Mouse (Mus musculus) lung, postnatal 0 days (tissue): ENCODE data around the gene Igfbp6. TPM values are rescaled to one million over a fixed set of nuclear protein-coding genes. Genes with fewer than 3 reads are reported as not detected.
A peak's percentile ranks its signal among the peaks of the same experiment; 100 is the strongest.

Source experiments
- ATAC-seq: fragments of 200-750 bp; cut with Nextera tagmentation; 2 replicates; pipeline ENCODE4 v1.8.0; 2017; ENCODE audit warnings: moderate library complexity
- DNase-seq: peaks from one replicate; pipeline ENCODE4 v3.0.0-alpha.2; 2016; ENCODE audit warnings: low spot score
- H3K27ac ChIP-seq: fragments of 300-500 bp; sonication (generic); 2 replicates; pipeline ENCODE4 v1.5.1; 2014; ENCODE audit warnings: antibody characterized with exemption, mild to moderate bottlenecking, low read length, mixed read lengths
- H3K27me3 ChIP-seq: fragments of 300-500 bp; sonication (generic); replicated peaks from 2 replicates; pipeline ENCODE4 v1.6.1; 2014; ENCODE audit warnings: low read length, mixed read lengths; ENCODE audit not compliant: insufficient read depth
- H3K36me3 ChIP-seq: fragments of 300-500 bp; sonication (generic); 2 replicates; pipeline ENCODE4 v1.6.1; 2014; ENCODE audit warnings: low read length, mixed read lengths; ENCODE audit not compliant: insufficient read depth
- H3K4me1 ChIP-seq: fragments of 300-500 bp; sonication (generic); 2 replicates; pipeline ENCODE4 v1.6.1; 2014; ENCODE audit warnings: antibody characterized with exemption, low read depth, low read length, mixed read lengths; ENCODE audit not compliant: insufficient read depth
- H3K4me2 ChIP-seq: fragments of 300-500 bp; sonication (generic); replicated peaks from 2 replicates; pipeline ENCODE4 v1.6.1; 2014; ENCODE audit warnings: low read depth, mild to moderate bottlenecking, low read length, moderate library complexity, mixed read lengths
- H3K4me3 ChIP-seq: fragments of 300-500 bp; sonication (generic); 2 replicates; pipeline ENCODE4 v1.5.1; 2014; ENCODE audit warnings: low read depth, low read length
- H3K9ac ChIP-seq: fragments of 300-500 bp; sonication (generic); replicated peaks from 2 replicates; pipeline ENCODE4 v1.6.1; 2014; ENCODE audit warnings: low read depth, mild to moderate bottlenecking
- H3K9me3 ChIP-seq: fragments of 300-500 bp; sonication (generic); 2 replicates; pipeline ENCODE4 v1.6.1; 2016; ENCODE audit warnings: low read length, mixed read lengths
- CTCF ChIP-seq: IDR thresholded peaks from 2 replicates; pipeline ENCODE4 v1.5.1; 2016; ENCODE audit warnings: antibody characterized with exemption, mild to moderate bottlenecking
- EP300 ChIP-seq: IDR thresholded peaks from 2 replicates; pipeline ENCODE4 v1.6.1; 2016; ENCODE audit warnings: antibody characterized with exemption, mild to moderate bottlenecking, control low read depth
- WGBS: fragments of 180-500 bp; shearing (Covaris S2); extraction: QIAGEN DNeasy Blood & Tissue Kit; methylation state at CpG from one replicate; pipeline ENCODE4 v1.1.7; 2014; 5-methylcytosine and 5-hydroxymethylcytosine counted together
- polyA plus RNA-seq: library from polyadenylated mRNA; unstranded; fragments of >200 nt; fragmentation: Nextera tagmentation; extraction: Ambion mirVana; gene quantifications from 2 replicates; pipeline ENCODE4 v1.2.1, GENCODE M21; 2015

Igfbp6 gene
- polyA plus RNA-seq, 1 experiment from 2014 or later: 123 TPM

DNA sequence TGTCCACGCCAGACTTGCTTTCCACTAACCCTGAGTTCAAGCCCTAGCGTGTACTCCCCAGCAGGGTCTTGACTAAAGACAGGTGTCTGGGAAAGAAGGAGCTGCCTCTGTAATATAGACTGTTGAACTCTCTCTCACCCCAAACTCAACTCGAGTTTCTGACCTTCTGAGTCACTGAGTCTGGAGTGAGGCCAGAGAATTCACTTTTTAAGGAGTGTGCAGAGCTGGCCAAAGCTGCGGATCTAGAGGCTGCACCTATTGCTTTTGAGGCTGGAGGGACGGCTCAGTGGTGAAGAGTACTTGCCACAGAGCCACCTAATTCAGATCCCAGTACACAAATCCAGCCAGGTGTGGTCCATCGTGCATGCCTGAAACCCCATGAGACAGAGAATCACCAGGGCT, 23.5 kb downstream of the Igfbp6 start:
- H3K27me3 ChIP-seq: no peaks in the 10 kb centered on the region
- peak; percentile 88 for DNase-seq
- WGBS: 24% methylated on average over 6 of the region's 6 CpGs
- H3K4me1 ChIP-seq: peaks cover 4% of the 10 kb centered on the region
- no peak overlapping the region for H3K4me2 ChIP-seq
- H3K27ac ChIP-seq: no peak overlapping the region
- no peaks in the 10 kb centered on the region for H3K36me3 ChIP-seq
- H3K9me3 ChIP-seq: no peaks in the 10 kb centered on the region
- no peak overlapping the region for H3K4me3 ChIP-seq
- TF ChIP-seq EP300 (no peak), CTCF (no peak)
- peak; percentile 93 for ATAC-seq
- no peak overlapping the region for H3K9ac ChIP-seq

DNA sequence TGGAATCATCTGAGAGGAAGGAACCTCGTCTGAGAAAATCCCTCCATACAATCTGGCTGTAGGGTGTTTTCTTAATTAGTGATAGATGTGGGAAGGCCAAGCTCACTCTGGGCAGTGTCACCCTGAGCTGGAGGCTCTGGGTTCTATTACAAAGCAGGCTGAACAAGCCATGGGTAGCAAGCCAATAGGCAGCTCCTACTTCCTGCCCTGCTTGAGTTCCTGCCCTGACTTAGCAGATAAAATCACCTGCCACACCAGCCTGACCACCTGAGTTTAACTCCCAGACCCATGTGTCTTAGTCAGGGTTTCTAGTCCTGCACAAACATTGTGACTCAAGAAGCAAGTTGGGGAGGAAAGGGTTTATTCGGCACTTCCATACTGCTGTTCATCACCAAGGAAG, 24.9 kb downstream of the Igfbp6 start:
- Histone ChIP-seq H3K9me3 (no peaks in the 10 kb centered on the region), H3K4me1 (peaks cover 4% of the 10 kb centered on the region), H3K4me3 (no peak overlapping the region), H3K27ac (no peak overlapping the region), H3K4me2 (no peak overlapping the region), H3K36me3 (no peaks in the 10 kb centered on the region), H3K9ac (no peak overlapping the region), H3K27me3 (no peaks in the 10 kb centered on the region)
- no peak for DNase-seq
- WGBS: 68% methylated on average over 2 of the region's 2 CpGs
- ATAC-seq: no peak
- no peak for TF ChIP-seq CTCF
- no peak for TF ChIP-seq EP300

DNA sequence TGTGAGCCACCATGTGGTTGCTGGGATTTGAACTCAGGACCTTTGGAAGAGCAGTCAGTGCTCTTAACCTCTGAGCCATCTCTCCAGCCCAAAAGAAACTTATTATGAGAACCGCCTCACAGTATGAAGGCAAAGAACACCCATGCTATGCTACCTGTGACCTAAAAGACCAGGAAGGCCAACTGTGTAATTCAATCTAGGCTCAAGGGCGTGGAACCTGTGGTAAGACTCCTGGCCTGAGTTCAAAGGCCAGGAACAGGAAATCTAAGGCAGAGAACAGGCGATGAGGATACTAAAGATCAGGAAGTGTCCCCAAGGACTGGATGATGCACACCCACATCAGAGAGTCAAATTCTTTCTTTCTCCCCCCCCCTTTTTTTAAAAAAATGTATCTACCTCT, 29.4 kb downstream of the Igfbp6 start:
- Histone ChIP-seq H3K27me3 (no peaks in the 10 kb centered on the region), H3K4me3 (no peak overlapping the region), H3K9me3 (no peaks in the 10 kb centered on the region), H3K4me1 (no peaks in the 10 kb centered on the region), H3K9ac (no peak overlapping the region), H3K36me3 (no peaks in the 10 kb centered on the region), H3K27ac (no peak overlapping the region), H3K4me2 (no peak overlapping the region)
- 82% methylated on average over 3 of the region's 3 CpGs for WGBS
- no peak for DNase-seq
- ATAC-seq: no peak
- TF ChIP-seq EP300: no peak
- TF ChIP-seq CTCF: no peak

DNA sequence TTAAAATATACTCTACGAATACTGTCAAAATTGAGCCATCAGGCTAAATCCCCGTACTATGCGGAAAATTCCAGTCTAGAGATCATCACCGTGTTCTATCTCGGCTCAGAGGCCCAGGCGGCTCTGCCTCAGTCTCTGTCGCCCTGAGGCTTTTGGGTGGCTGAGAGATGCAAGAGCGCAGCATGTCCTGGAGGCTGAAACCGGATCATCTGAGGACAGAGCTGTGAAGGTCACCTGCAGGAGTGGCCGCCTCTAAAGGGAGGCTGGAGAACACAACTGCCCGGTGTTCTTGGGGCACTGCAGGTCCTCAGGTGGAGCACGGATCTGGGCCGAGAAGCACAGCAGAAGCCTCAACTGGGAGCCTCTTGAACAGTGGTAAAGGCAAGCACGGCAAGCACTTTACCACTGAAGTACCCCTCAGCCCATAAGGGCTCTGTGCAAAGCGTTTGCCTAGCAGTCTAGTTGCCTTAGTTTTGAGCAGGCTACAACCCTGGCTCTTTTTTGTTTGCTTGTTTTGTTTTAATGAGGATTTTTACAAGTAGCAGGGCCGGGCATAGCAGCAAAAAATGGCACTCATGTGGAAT, 31.7 kb downstream of the Igfbp6 start:
- TF ChIP-seq CTCF: no peak
- no peak for TF ChIP-seq EP300
- 73% methylated on average over 16 of the region's 16 CpGs for WGBS

DNA sequence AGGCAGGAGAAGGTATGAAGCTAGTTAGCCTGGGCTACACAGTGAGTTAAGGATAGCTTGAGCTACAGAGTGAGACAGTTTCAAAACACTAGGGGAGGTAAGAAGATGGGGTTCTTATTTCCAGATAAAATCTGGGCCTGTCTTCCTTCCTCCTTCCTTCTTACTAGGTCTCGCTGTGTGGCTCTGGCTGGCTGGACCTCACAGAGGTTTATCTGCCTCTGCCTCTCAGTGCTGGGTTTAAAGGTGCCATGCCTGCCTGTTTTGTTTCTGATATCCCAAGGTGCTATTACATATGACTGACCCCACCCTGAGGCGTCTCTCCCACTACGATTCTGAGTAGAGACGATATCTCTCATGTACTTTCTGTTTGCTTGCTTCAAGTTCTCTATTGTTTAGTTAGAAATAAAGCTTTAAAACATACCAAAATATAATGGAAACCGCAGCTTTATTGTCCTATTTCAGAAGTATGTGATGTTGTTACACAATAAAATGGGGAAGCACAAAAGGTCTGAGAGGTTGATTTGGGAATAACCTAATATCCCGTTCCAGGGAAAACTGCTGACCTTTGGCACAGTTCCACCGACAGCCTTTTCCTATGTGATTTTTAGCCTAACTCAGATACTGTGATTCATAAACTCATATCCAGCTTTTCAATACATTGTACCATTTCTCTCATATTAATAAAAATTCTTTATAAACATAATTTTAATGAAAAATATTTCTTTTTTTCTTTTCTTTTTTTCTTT, 32.6 kb downstream of the Igfbp6 start:
- no peak for TF ChIP-seq EP300
- TF ChIP-seq CTCF: no peak
- Histone ChIP-seq H3K36me3 (no peaks in the 10 kb centered on the region), H3K4me1 (no peaks in the 10 kb centered on the region), H3K9me3 (no peaks in the 10 kb centered on the region), H3K4me3 (no peak overlapping the region), H3K9ac (no peak overlapping the region), H3K27me3 (no peaks in the 10 kb centered on the region), H3K27ac (peak overlapping the region; percentile 27; the same call in 1 of the 2 replicates), H3K4me2 (no peak overlapping the region)
- WGBS: 63% methylated on average over 7 of the region's 7 CpGs
- ATAC-seq (no peak), DNase-seq (peak; percentile 32)

More for the DNA sequence above, 31.7 kb downstream of the Igfbp6 start:
- no peaks in the 10 kb centered on the region for H3K4me1 ChIP-seq
- no peaks in the 10 kb centered on the region for H3K27me3 ChIP-seq
- no peak overlapping the region for H3K9ac ChIP-seq
- no peak overlapping the region for H3K4me3 ChIP-seq
- H3K36me3 ChIP-seq: no peaks in the 10 kb centered on the region
- peak; percentile 77 for DNase-seq
- no peak overlapping the region for H3K27ac ChIP-seq
- no peak overlapping the region for H3K4me2 ChIP-seq
- H3K9me3 ChIP-seq: no peaks in the 10 kb centered on the region
- ATAC-seq: peak; percentile 78

DNA sequence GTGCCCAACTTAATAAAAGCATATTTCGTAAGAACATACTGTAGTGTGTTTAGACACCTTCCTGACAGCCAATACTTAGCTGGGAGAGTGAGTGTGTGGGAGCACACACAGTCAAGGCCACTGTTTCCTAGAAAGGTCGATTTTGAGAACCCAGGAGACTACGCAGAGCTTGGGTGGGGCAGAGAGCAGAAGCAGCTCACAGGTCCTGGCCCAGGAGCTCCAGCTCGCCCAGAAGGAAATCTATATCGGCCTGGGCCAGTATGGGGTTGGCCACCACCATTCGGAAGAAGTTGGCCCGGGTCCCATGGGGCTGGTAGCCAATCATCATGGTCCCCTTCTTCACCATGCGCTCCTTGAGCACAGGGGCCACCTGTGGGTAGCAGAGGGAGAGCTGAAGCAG, 33.3 kb downstream of the Igfbp6 start:
- no peak overlapping the region for H3K27ac ChIP-seq
- no peak overlapping the region for H3K9ac ChIP-seq
- 78% methylated on average over 8 of the region's 8 CpGs for WGBS
- no peak for DNase-seq
- no peak for TF ChIP-seq EP300
- no peak for TF ChIP-seq CTCF
- no peak overlapping the region for H3K4me3 ChIP-seq
- no peaks in the 10 kb centered on the region for H3K4me1 ChIP-seq
- H3K36me3 ChIP-seq: no peaks in the 10 kb centered on the region
- H3K9me3 ChIP-seq: no peaks in the 10 kb centered on the region
- no peak overlapping the region for H3K4me2 ChIP-seq
- no peaks in the 10 kb centered on the region for H3K27me3 ChIP-seq
- no peak for ATAC-seq
